9 mouse cellular contexts compared by ENCODE assay signal in genomic region chr7:101374155-101374554, GRCm38 (mm10). TPM values are rescaled to one million over a fixed set of nuclear protein-coding genes. Genes with fewer than 3 reads are reported as not detected.
A peak's percentile ranks its signal among the peaks of the same experiment; 100 is the strongest.
DNase-seq lines count a peak whose midpoint lies in the region; ATAC-seq and TF ChIP-seq lines count a peak whose summit lies in the region.
"Had no signal": no experiment of that assay in that cellular context is flagged by ENCODE, and none has a peak within 500 bp of the region (broad histone marks: within the 10 kb centered on the region; RNA-seq: fewer than 3 reads in every experiment).

No protein-coding gene starts in this region.

- peaks cover 4% of the 10 kb centered on the region for H3K4me1 ChIP-seq in liver, adult 2 months (ENCODE audit: control insufficient read depth, insufficient read depth, low read length)
- peaks cover 23% of the 10 kb centered on the region for H3K4me1 ChIP-seq in liver, embryonic 12.5 days
- no peaks in the 10 kb centered on the region for H3K4me1 ChIP-seq in cortical plate, adult 2 months (ENCODE audit: control insufficient read depth, insufficient read depth, low read length)

- H3K4me3 ChIP-seq in liver, adult 2 months (ENCODE audit: insufficient read depth, low read depth, low read length) = no peak overlapping the region
- H3K4me3 ChIP-seq in liver, embryonic 12.5 days = no peak overlapping the region
- H3K4me3 ChIP-seq in cortical plate, adult 2 months (ENCODE audit: insufficient read depth, low read length) = no peak overlapping the region

- H3K9me3 ChIP-seq in liver, embryonic 12.5 days (replicated peaks) = no peaks in the 10 kb centered on the region

- TF ChIP-seq POLR2A in liver, adult 2 months (IDR thresholded peaks at IDR 0.05; ENCODE audit: extremely low read depth, insufficient read depth, low read length) = no peak
- no peak for TF ChIP-seq POLR2A in cortical plate, adult 2 months (IDR thresholded peaks at IDR 0.05; ENCODE audit: extremely low read depth, insufficient read depth, low read length)

- DNase-seq in adrenal gland, postnatal 10 days = peak; percentile 47
- no peak for DNase-seq in adrenal gland, postnatal 4 days (ENCODE audit: low spot score in 2 of 2)
- DNase-seq in liver, adult 2 months (ENCODE audit: extremely low read depth, low read depth, low spot score) = peak; percentile 55
- peak; percentile 71 for DNase-seq in kidney, postnatal 14 days
- peak; percentile 87 for DNase-seq in retina, postnatal 1 day

- H3K36me3 ChIP-seq in liver, adult 2 months (ENCODE audit: control insufficient read depth, insufficient read depth, low read length) = no peaks in the 10 kb centered on the region
- H3K36me3 ChIP-seq in liver, embryonic 12.5 days = peaks cover 22% of the 10 kb centered on the region; the same call in 1 of the 2 replicates

- peaks cover 5% of the 10 kb centered on the region; the same call in 1 of the 2 replicates for H3K79me2 ChIP-seq in liver, adult 2 months (ENCODE audit: control insufficient read depth, insufficient read depth, low read length)

- no peak for TF ChIP-seq CTCF in liver, adult 2 months (IDR thresholded peaks at IDR 0.05; ENCODE audit: low read depth, low read length)
- peak; percentile 12; the same call in 1 of the 2 replicates for TF ChIP-seq CTCF in cortical plate, adult 2 months (IDR thresholded peaks at IDR 0.05; ENCODE audit: extremely low read depth, insufficient read depth, low read length)

- H3K9ac ChIP-seq in liver, adult 2 months (ENCODE audit: low read depth, low read length) = no peak overlapping the region
- no peak overlapping the region for H3K9ac ChIP-seq in liver, embryonic 12.5 days

- no peak overlapping the region for H3K27ac ChIP-seq in liver, adult 2 months (replicated peaks; ENCODE audit: insufficient read depth, low read depth, low read length)
- H3K27ac ChIP-seq in liver, embryonic 12.5 days = no peak overlapping the region
- no peak overlapping the region for H3K27ac ChIP-seq in cortical plate, adult 2 months (ENCODE audit: insufficient read depth, low read length)
- H3K27ac ChIP-seq: macrophage had no signal

- no peak overlapping the region for H3K4me2 ChIP-seq in liver, embryonic 12.5 days

- no peak for ATAC-seq in liver, embryonic 12.5 days
- no peak for ATAC-seq in erythroblast, adult 5-6 weeks (replicated peaks; ENCODE audit: low FRiP score, poor library complexity, severe bottlenecking)

- H3K27me3 ChIP-seq in liver, adult 2 months (ENCODE audit: control insufficient read depth, insufficient read depth, low read length) = no peaks in the 10 kb centered on the region
- no peaks in the 10 kb centered on the region for H3K27me3 ChIP-seq in liver, embryonic 12.5 days (replicated peaks)

RNA-seq across cellular contexts. Expression of gene Arap1, which starts 26.3 kb away (rescaled TPM):
- total RNA-seq in adrenal gland, postnatal 10 days (2021) = 10 to 100 TPM; 47.2 to 74.1 TPM
- total RNA-seq in adrenal gland, postnatal 4 days (2021) = 100 to 1,000 TPM in 1 of 2 experiments, 10 to 100 TPM in 1; 76.3 to 102 TPM
- 43.8 and 51.0 TPM in 2 replicates for total RNA-seq in liver, adult 2 months (2014; rRNA removed)
- polyA plus RNA-seq in liver, adult 2 months (2012; rRNA removed) = 88.2 and 89.2 TPM in 2 replicates
- 20.5 and 24.6 TPM in 2 replicates for polyA plus RNA-seq in liver, embryonic 12.5 days (2016; fragmentation: Nextera tagmentation; extraction: Ambion mirVana)
- polyA plus RNA-seq in cortical plate, adult 2 months (2012; rRNA removed) = 16.3 and 19.1 TPM in 2 replicates
- total RNA-seq in erythroblast, adult 5-6 weeks (2015; ENCODE audit: low replicate concordance) = 24.2 and 26.5 TPM in 2 replicates
- total RNA-seq in erythroblast, adult 5-6 weeks (2017; ENCODE audit: low replicate concordance) = 8.3 and 24.5 TPM in 2 replicates

RNA-seq across cellular contexts. Expression of gene Gm45837, which starts 36.5 kb away (rescaled TPM):
- 1 to 10 TPM in 1 of 2 experiments, not detected in 1; 3.7 TPM for total RNA-seq in adrenal gland, postnatal 10 days (2021)
- total RNA-seq in adrenal gland, postnatal 4 days (2021) = 10 to 100 TPM in 1 of 2 experiments, 1 to 10 TPM in 1; 7.2 to 21.2 TPM
- total RNA-seq in liver, adult 2 months (2014; rRNA removed) = not detected in 2 replicates
- polyA plus RNA-seq in liver, adult 2 months (2012; rRNA removed) = not detected in 2 replicates
- polyA plus RNA-seq in liver, embryonic 12.5 days (2016; fragmentation: Nextera tagmentation; extraction: Ambion mirVana) = not detected in 2 replicates
- polyA plus RNA-seq in cortical plate, adult 2 months (2012; rRNA removed) = 0.56 and 0.59 TPM in 2 replicates
- 5.0 TPM in 1 of 2 replicates, not detected in the other for total RNA-seq in erythroblast, adult 5-6 weeks (2015; ENCODE audit: low replicate concordance)
- total RNA-seq in erythroblast, adult 5-6 weeks (2017; ENCODE audit: low replicate concordance) = not detected in 2 replicates
- polyA plus RNA-seq: macrophage had no signal

RNA-seq across cellular contexts. Expression of gene Pde2a, which starts 47.3 kb away (rescaled TPM):
- 100 to 1,000 TPM; 113 to 120 TPM for total RNA-seq in adrenal gland, postnatal 10 days (2021)
- 100 to 1,000 TPM; 105 to 129 TPM for total RNA-seq in adrenal gland, postnatal 4 days (2021)
- 11.4 and 13.2 TPM in 2 replicates for total RNA-seq in liver, adult 2 months (2014; rRNA removed)
- 7.7 and 7.9 TPM in 2 replicates for polyA plus RNA-seq in liver, adult 2 months (2012; rRNA removed)
- polyA plus RNA-seq in liver, embryonic 12.5 days (2016; fragmentation: Nextera tagmentation; extraction: Ambion mirVana) = 11.9 and 12.0 TPM in 2 replicates
- polyA plus RNA-seq in cortical plate, adult 2 months (2012; rRNA removed) = 223 and 236 TPM in 2 replicates
- 17.5 and 18.6 TPM in 2 replicates for total RNA-seq in erythroblast, adult 5-6 weeks (2015; ENCODE audit: low replicate concordance)
- 13.0 and 16.4 TPM in 2 replicates for total RNA-seq in erythroblast, adult 5-6 weeks (2017; ENCODE audit: low replicate concordance)

RNA-seq across cellular contexts. Expression of gene Stard10, which starts 57.3 kb away (rescaled TPM):
- total RNA-seq in adrenal gland, postnatal 10 days (2021) = 100 to 1,000 TPM in 1 of 2 experiments, 10 to 100 TPM in 1; 53.2 to 109 TPM
- 10 to 100 TPM; 40.3 to 52.3 TPM for total RNA-seq in adrenal gland, postnatal 4 days (2021)
- 779 and 846 TPM in 2 replicates for total RNA-seq in liver, adult 2 months (2014; rRNA removed)
- polyA plus RNA-seq in liver, adult 2 months (2012; rRNA removed) = 1,131 and 1,407 TPM in 2 replicates
- 76.9 and 79.5 TPM in 2 replicates for polyA plus RNA-seq in liver, embryonic 12.5 days (2016; fragmentation: Nextera tagmentation; extraction: Ambion mirVana)
- polyA plus RNA-seq in cortical plate, adult 2 months (2012; rRNA removed) = 94.2 and 95.5 TPM in 2 replicates
- total RNA-seq in erythroblast, adult 5-6 weeks (2015; ENCODE audit: low replicate concordance) = 37.4 and 49.8 TPM in 2 replicates
- 24.4 and 39.0 TPM in 2 replicates for total RNA-seq in erythroblast, adult 5-6 weeks (2017; ENCODE audit: low replicate concordance)

Comparison
In these comparisons a context has a peak if more than half of its experiments do, and no peak if none do; other contexts are left out.
1. DNase-seq: peak in adrenal gland, postnatal 10 days (single experiment), liver, adult 2 months (single experiment), kidney, postnatal 14 days (single experiment) and retina, postnatal 1 day (single experiment); none in adrenal gland, postnatal 4 days (0 of 2).